Mouse (Mus musculus) B cell, adult 2 months (primary cell): ENCODE results near the gene Cgrrf1.
A peak's percentile ranks its signal among the peaks of the same experiment; 100 is the strongest.

Experiments used
- DNase-seq, 2 experiments: peaks; one replicate each; pipeline ENCODE4 v3.0.0; 2022

The Cgrrf1 gene

DNA sequence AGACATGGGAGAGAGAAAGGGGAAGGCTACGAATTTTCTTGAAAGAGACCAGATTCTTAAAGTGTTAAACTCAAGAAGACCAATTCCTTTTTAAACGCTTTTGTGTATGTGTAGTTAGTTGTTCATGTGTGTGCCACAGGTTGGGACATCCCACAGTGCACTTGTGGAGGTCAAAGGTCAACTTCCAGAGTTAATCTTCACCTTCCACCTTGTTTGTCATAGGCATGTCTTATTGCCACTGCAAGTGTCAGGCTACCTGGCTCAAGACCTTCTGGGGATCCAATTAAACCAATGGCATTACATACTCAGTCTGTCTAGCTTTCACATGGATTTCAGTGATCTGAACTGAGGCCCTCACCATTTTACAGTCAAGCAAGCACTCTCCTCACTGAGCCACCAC is 7.9 kb upstream of the Cgrrf1 start:
- no peak for DNase-seq

DNA sequence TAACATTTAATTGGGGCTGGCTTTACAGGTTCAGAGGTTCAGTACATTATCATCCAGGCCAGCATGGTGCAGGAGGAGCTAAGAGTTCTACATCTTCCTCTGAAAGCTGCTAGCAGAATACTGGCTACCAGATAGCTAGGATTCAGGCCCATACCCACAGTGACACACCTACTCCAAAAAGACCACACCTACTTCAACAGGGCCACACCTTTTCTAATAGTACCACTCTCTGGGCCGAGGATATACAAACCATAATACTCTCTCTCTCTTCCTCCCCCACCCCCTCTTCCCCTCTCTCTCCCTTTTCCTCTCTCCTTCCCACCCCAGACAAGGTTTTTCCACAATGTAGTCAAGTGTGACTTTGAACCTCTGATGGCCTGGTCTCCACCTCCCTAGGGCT is 4.5 kb upstream of the Cgrrf1 start:
- DNase-seq = no peak

DNA sequence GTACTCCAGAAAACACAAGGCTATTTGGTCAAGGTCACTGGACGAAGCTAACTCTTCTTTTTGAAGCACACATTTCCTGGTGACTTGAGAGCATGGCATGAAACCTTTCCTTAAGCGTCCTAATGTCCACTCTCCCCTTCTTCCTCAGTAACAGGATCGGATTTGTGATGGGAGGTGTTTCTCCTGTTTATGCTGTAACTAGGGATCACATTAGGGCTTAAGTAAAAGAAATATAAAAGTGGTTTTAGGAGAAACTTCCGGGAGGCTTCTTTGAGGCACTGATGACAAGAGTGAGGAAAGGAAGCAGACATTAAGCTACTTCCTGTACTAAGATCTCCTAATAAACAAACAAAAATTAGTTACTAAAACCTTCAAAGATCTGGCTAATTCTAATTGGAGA is 630 bp upstream of the Cgrrf1 start:
- DNase-seq = peak in 1 of 2 experiments; percentile 10

DNA sequence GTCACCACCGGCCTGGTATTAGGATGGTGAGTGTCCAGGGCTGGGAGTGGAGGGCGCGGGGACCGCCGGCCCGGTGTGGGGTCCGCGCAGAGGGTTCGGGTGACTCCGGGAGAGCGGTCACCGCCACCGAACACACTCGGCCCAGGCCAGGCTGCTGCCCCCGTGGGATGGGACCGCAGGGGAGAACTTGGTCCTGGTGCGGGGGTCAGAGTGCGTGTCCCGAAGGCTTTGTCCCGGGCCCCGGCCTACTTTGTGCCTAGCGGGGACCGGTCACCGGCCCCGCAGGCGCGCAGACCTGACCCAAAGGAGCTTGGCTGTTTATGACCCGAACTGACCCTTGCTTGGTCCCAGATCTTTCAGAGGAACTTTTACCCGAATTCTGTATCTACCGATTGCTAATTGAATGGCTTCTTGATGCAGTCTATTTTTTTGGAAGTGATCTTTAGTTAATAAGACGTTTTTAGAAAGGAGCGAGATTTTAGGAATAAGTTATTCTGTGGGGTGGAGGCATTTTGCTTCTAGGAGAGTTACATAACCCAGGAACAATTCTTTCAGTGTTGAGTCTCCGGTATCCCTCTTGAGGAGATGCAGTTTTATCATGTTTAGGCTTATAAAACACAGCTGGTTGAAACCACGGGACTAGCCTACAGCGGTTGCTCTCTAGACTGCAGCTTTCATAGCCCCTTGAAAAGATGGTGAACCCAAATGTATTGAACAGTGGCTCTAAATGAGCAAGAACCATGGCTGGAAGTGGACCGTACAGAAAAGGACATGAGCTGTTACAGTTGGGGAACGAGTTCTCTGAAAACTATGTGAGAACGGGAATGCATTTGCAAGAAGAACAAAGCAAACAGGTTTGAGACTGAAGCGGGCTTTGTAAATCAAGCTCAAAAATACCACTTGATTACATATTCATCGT is 688 bp downstream of the Cgrrf1 start:
- peak in 1 of 2 experiments; percentile 15 for DNase-seq

DNA sequence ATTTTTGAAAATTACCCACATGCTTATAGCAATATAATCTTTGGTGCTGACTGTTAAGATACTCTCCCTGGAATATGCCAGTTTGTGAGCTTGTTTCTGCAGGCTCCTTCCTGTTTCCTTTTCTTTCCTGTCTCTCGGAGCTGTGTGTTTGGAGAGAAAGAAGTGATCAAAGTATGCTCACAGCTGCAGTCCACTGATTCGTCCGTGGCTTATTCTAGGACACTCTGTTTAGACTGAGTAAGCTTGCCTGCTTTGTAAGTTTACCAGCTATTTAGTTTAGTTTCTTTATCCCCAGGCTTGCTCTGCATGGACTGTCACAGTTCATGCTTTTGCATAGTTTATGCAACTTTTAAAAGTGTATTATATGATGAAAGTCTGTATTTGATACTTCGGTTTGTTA is 7.4 kb downstream of the Cgrrf1 start:
- no peak for DNase-seq

DNA sequence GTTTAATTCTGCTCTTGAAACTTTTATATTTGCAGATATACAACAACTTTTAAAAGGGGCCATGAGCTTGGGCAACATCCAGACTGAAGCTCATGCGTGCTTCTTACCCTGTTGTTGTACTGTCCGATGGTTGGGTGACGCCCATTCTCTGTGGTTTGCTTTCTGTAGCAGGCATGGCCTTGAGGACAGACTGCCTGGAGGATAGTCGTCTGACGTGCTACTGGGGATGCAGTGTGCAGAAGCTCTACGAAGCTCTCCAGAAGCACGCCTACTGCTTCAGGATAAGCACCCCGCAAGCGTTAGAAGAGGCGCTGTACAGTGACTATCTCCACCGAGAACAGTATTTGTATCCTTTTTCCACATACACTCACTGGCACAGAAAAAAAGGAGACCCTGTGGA is 13.8 kb downstream of the Cgrrf1 start:
- no peak for DNase-seq

DNA sequence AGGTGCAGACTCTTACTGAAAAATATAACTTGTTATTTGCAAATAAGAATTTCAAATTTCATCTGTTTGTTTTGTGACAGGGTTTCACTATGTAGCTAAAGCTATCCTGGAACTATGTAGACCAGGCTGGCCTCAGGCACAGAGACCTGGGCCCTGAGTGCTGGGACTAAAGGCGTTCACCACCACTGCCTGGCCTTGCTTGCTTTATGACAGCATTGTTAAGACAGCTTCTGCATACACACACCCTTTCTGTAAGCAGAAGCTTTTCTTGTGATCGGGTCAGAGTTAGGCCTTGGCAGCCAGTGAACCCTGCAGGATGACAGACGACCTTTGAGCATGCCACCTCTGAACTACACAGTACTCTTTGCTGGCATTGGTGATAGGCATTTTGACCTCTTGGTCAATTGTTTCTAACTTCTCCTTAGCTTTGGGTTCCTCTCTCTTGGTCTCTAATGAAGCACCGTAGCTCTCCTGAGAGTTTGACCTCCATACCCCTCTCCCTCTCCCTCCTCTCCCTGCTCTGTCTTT is 16.2 kb downstream of the Cgrrf1 start:
- DNase-seq = no peak

DNA sequence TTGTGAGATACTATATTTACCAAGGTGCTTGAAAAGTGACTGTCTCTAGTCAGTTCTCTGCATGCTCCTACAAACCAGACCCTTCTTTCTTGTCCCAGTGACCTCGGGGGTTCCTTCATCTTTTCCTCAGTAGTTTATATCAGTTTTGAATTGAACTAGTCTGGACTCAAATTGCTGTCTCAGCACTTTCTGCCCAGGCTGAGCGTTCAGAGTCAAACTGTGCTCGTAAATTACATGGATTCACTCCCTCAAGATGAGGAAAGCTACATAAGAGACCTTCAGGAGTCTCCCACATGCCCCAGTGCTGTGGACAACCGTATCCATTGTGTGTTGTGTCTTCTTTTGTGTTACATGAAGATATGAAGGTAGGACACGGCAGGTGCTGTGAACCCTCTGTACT is 16.8 kb downstream of the Cgrrf1 start:
- no peak for DNase-seq

DNA sequence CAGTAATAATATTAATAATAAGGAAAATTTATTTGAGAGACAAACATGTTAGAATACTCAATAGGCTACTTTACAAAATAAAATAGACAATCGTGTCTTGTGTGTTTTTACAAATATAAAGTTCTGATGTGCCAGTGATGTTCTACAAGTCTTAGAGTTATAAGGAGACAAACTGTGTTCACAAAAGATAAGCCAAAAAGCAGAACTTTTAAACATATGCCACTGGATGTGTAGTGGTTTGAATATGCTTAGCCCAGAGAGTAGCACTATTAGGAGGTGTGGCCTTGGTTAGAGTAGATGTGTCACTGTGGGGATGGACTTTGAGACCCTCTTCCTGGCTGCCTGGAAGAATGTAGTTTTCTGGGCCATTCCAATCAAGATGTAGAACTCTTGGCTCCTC is 17.8 kb downstream of the Cgrrf1 start:
- no peak for DNase-seq

DNA sequence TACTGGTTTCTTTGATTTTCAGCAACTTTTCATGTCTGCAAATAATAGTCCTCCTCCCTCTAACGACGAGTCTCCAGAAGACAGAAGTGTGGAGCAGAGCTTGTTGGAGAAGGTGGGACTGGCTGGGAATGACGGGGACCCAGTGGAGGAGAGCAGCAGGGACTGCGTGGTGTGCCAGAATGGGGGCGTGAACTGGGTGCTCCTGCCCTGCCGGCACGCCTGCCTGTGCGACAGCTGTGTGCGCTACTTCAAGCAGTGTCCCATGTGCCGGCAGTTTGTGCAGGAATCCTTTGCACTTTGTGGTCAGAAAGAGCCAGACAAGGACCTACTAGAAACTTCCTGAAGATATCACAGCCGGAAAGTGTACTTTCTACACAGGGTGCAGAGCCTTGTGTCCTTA is 21.8 kb downstream of the Cgrrf1 start:
- DNase-seq = no peak

DNA sequence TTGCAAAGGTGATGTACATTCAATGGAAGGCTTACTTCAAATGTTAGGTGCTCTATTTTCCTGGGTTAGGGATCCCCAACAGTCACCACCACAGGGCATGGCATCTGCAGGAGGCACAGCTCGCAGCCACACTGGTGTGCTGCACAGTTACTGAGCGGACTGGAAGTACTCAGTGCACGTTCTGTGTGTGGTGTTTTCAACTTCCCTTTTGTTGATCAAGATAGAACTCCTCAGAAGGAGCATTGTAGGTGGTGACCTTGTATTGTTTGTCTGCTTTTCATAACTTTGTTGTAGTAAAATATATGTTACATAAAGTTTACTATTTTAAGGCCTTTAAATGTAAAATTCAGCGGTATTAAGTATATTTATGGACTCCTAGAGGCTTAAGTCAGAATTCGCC is 31.0 kb downstream of the Cgrrf1 start:
- no peak for DNase-seq

DNA sequence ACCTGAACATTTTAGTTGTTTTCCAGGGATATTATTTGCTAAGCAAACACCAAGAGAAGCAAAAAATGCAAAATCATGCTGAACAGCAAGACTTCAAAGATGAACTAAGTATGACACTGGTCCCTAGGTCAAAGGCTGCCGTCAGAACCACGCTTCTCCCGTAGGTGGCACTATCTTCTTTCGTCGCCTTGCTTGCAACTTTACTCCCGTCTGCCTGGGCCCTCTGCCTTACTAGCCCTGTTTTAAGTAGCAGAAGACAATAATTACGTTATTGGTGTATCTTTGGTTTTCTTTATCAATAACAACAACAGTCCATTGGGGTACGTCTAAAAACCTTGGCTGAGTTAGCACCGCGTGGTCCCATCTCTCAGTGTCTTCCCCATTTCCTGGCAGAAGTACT is 49.0 kb downstream of the Cgrrf1 start:
- DNase-seq = peak; percentile 65 to 69

DNA sequence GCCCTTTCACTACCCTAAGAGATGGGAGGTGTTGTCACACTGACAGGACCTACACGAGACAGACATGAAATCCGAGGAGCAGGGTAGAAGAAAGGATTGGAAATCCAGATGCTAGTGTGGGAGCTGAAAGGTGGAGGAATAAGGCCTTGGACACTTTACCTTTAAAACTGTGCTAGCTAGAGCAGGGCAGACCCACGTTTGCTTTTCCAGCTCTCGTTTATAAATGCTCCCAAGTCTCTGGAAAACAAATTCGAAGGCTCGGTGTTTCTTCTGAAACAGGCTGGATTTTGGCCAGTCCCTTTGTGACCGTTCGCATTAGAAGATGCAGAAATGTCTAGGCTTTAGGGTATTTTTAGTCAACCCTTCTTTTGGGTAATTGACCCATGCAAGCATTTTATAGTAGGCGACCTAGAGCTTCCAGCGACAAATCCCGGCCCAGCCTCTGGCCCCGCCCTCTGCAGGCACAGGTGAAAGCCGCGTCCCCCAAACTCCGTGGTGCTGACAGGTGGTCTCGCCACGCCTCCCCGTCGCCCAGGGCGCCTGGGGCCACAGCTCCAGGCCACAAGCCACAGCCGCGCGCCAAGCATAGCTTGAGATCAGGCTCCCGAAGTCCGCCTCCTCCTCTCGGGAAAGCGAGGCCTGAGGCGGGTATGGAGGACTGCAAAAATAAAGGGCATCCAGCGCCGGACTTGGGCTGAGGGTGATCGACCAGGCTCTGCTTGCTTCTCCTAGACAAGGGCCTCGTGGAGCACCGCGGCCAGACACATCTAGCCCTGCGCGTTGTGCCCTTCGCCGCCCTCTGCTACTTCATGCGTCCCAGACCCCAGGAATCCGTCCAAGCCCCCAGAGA is 49.9 kb downstream of the Cgrrf1 start:
- peak; percentile 10 to 25 for DNase-seq

DNA sequence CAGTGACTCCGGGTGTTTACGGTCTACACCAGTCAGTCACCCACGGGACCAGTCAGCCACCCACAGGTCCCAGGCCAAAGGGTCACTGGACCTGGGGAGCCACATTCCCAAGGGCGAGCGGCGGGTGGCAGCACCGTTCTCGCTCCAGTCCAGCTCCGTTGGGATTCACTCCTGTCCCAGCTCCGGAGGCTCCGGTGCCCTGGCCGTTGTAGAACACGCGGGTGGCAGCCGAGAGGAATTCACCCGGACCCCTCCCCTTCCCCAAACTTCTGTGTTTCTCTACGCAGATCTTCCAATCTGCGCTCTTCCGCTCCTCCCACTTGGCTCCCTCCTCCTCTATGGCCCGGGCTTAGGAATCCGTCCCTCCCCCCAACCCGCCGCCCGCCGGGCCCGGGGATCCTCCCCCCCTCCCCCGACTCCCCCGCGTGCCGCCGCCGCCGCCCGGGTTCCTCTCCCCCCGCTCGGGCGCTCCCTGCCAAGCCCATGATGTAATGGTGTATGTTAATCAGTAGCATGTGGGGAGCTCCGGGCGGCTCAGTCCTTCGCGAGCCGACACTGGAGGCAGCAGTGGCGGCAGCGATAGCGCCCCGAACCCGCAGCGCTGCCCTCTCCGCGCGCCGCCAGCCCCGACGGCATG is 50.6 kb downstream of the Cgrrf1 start, which contains the start of gene Samd4:
TSS of gene Samd4 (plus strand) at position 424 of the 637 bp plus-strand sequence.
- peak; percentile 53 to 59 for DNase-seq

DNA sequence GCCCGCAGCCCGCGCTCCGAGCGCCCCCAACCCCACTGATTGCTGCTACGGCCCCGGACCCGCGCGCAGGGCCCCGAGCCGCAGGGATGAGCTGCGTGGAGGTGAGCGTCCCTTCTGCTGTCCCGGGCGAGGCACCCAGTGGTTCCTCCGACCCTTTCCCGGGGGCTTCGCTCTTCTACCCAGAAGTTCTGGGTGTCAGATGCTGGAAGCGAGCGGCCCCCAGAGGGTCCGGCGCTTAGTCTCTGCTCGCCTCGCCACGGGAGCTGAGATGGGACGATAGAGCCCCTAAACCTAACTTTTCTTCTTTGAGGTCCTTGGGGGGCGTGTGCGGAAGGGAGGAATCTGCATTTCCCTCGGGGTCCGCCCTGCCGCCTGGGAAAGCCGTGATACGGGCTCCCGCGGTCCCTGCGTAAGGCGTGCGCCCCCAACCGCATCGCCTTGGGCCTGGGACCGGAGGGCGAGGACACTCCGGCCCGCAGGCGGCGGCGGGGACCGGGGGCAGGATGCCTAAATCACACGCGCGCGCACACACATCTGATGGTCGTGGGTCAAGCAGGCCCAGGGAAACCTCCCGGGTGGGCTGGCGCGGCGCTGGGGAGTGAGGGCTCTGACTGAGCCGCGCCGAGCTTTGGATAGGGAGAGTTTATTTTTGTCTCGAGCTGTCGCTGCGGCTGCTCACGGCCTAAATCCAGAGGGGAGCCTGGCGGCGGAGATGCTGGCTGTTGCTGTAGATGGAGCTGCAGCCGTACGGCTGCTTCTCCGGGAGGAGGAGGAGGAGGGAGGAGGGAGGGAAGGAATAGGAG is 51.3 kb downstream of the Cgrrf1 start:
- DNase-seq = peak; percentile 18 to 38

DNA sequence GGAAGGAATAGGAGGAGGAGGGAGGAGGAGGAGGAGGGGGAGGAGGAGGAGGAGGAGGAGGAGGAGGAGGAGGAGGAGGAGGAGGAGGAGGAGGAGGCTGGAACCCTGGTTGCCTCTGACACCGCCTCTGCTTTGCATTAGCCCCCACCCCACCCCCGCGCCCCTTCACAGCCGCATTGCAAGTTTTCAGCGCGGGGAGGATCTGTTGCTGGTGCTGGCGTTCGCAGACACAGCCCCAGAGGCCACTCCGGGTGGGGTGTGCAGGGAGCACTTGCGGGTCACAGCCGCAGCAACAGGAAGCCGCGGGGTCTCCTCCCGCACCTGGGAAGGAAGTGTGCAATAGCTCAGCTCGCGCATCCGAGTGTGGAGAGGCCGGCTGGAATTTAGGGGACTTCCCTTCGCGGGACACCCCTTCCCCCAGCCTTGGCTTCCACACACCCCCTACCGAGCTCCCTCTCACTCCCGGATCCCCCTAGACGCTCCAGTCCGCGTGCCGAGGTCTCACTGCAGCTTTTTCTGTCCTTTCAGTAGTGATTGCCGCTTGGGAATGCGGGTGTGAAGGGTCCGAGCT is 52.0 kb downstream of the Cgrrf1 start:
- peak; percentile 45 for DNase-seq

DNA sequence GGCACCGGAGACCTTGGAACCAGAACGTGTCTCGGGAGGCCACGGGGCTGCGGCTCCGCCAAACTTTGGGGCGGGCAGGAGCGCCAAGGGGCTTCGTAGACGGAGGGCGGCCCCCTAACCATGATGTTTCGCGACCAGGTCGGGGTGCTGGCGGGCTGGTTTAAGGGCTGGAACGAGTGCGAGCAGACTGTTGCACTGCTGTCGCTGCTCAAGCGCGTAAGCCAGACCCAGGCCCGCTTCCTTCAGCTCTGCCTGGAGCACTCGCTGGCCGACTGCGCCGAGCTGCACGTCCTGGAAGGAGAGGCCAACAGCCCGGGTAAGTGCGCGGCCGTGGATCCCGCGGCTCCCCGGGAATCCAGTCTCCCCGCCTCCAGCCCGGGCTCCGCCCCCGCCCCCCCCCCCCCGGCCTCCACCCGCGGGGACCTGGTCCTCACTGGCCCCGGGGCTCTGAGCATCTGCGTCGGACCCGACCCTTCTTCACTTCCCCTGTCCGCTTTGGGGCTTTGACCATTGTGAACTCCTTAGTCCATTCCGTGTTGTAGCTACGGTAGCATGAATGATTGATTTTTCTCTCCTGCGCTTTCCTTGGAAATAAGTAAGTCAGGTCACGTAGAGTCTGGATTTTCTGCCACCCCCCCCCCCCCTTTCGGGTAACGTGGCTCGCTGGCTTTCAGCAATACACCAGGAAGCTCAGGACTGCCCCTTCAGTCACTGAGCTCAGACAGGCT is 52.9 kb downstream of the Cgrrf1 start:
- peak; percentile 39 to 48 for DNase-seq

DNA sequence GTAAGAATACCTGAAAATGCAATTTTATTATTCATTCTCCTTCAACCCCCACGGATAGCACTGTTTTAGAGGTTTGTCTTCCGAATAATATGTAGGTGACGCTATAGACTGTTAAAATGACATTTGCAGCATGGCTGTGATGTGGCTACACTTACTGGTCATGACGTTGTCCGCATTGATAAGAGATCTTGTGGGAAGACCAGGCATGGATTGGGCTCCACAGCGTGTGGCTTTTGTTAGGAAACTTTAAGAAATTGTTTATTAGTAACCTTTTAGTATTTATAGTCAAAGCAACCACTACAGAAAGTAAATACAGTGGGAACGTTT is 53.5 kb downstream of the Cgrrf1 start:
- DNase-seq = peak in 1 of 2 experiments; percentile 8

DNA sequence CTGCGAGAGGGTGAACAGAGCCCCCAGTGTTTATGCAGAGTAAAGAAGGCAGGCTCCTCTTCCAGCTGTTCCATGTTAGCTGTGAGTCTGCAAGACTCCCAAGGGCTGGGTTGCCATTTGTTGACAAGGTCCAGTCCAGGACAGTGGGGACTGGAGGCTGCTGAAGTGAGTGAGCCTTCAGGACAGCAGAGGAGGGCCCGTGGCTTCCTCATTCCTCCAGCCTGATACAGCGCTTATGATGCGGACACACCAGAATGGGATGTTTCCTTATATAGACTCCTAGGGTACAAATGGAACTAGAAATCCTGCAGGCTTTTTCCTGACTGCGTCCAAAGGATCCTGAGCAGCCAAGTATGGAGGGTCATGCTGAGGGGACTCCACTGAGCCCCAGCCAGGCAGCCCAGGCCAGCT is 54.0 kb downstream of the Cgrrf1 start:
- peak; percentile 1 for DNase-seq

DNA sequence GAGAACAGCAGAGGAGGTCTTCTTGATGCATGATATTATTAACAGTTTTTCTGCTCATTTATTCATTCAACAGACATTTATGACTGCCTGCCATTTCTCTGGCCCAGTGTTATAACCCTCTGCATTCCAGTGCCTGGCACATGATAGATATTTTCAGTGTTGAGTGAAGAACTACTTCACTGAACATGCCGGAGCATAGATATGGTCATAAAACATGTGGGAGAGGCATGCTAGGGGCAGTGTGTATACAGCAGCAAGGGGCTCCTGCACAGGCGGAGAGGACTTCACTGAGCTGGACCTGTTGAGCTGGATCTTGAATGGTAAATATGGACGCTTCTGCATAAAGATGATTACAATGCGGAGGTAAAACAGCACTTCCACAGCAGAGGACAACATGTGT is 57.2 kb downstream of the Cgrrf1 start:
- no peak for DNase-seq

DNA sequence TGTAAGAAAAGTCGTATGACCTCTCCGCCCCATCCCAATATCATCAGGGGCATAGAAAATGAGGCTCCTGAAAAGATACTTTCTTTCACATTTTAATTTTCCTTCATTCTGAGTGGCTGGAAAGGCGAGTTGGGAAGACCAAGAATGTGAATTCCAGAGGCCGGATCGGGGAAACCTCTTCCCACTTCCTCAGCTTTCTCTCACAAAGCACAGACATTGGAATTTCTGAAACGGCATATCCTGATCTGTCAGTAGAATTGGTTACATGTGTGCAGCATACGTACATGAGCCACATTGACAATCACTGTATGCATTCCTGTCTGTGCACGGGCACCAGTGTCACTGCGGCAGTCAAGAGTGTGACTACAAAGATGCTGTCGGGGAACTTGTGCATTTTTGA is 62.0 kb downstream of the Cgrrf1 start:
- DNase-seq = no peak
